Mouse (Mus musculus) yolk sac, embryonic 10.5 days (tissue): ENCODE measurements at regions not wholly inside any gene's neighbourhood (a gene's known extent, or its start where the extent isn't known, plus 50 kb on each side); places are given as distances from the start of the nearest gene placed in this dataset.

Experiments
- DNase-seq: peaks from one replicate; pipeline ENCODE4 v3.0.0-alpha.2; 2017; ENCODE audit warnings: low spot score

GRCm38 (mm10) chr1:185091816-185092558 lies 92.6 kb upstream of the Mark1 start:
- peak; percentile 17 for DNase-seq

- DNase-seq, result no peak
These were observed 89.8 kb upstream of the Mark1 start for GRCm38 (mm10) chr1:185089196-185089595.

GRCm38 (mm10) chr1:185083191-185083590 lies 83.8 kb upstream of the Mark1 start:
- DNase-seq, result no peak

- DNase-seq, result no peak
These were observed 80.7 kb upstream of the Mark1 start for GRCm38 (mm10) chr1:185080118-185080517.

- DNase-seq, result no peak
These were observed 80.0 kb upstream of the Mark1 start for GRCm38 (mm10) chr1:185079331-185079880.

GRCm38 (mm10) chr1:185074001-185074400 lies 74.6 kb upstream of the Mark1 start:
- no peak for DNase-seq

GRCm38 (mm10) chr1:185072766-185073165 lies 73.4 kb upstream of the Mark1 start:
- no peak for DNase-seq

GRCm38 (mm10) chr1:185071566-185071965 lies 72.2 kb upstream of the Mark1 start:
- no peak for DNase-seq

GRCm38 (mm10) chr1:185070853-185071149 lies 71.4 kb upstream of the Mark1 start:
- no peak for DNase-seq

GRCm38 (mm10) chr1:185070062-185070852 lies 70.9 kb upstream of the Mark1 start:
- DNase-seq, result no peak

- no peak for DNase-seq
These were observed 68.8 kb upstream of the Mark1 start for GRCm38 (mm10) chr1:185068136-185068535.

- no peak for DNase-seq
These were observed 68.3 kb upstream of the Mark1 start for GRCm38 (mm10) chr1:185067661-185068060.

GRCm38 (mm10) chr1:185065056-185065455 lies 65.7 kb upstream of the Mark1 start:
- DNase-seq, result no peak

- DNase-seq, result no peak
These were observed 62.7 kb upstream of the Mark1 start for GRCm38 (mm10) chr1:185062103-185062502.

- peak; percentile 4 for DNase-seq
These were observed 58.1 kb upstream of the Mark1 start for GRCm38 (mm10) chr1:185057443-185057842.

- no peak for DNase-seq
These were observed 53.3 kb upstream of the Mark1 start for GRCm38 (mm10) chr1:185052700-185053099.

- DNase-seq, result no peak
These were observed 50.6 kb upstream of the Mark1 start for GRCm38 (mm10) chr1:185049980-185050379.
